Mouse (Mus musculus) frontal cortex, postnatal 10 days (tissue): ENCODE measurements around the gene Cdca7l.
A peak's percentile ranks its signal among the peaks of the same experiment; 100 is the strongest.
"Not testable (repeated sequence)": the region's sequence is repeated elsewhere in the genome, so short reads cannot be mapped to it uniquely, and the experiment has no call there.

Experiments used
- DNase-seq, 2 experiments: peaks; one replicate each; pipeline ENCODE4 v3.0.0; 2022; ENCODE audit warnings: low spot score in 2 of 2, mixed read lengths in 1 of 2

Cdca7l gene

DNA sequence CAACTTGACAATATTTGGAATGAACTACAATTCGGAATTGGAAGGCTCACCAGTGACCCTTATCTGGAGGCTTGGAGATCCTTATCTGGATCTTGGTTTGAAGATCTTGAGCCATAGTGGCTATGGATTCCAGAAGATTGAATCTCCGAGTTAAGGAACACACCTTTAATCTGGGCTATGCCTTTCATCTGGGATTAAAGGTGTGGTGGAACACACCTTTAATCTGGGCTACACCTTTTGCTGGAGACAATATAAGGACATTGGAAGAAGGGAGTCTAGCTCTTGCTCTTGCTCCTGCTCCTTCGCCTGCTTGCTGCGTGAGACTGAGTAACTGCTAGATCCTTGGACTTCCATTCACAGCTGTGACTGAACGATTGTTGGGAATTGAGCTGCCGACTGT, at the start of gene Cdca7l:
TSS of gene Cdca7l (plus strand) at position 301 of the 400 bp plus-strand sequence.
- DNase-seq: not testable (repeated sequence)

DNA sequence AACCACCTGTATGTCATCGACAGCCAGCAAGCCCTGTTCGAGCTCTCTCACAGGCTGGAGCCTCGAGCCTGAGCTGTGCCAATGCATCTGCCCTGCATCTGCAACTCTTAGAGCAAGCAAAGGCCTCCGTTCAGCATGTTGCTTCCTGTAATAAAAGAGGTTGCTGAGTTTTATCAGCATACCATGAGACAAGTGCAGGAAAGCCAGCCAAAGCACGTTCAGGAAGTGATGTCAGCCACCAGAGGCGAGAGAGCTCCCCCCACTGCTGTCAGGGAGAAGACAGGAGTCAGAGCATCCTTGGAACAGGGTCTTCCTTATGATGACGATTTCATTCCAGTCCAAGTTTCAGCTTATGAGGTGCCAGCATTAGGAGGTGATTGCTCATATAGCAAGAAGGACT, 48.1 kb upstream of the Cdca7l start:
- DNase-seq: no peak

GRCm38 (mm10) chr12:117760373-117760772, 43.7 kb upstream of the Cdca7l start:
- DNase-seq: no peak

DNA sequence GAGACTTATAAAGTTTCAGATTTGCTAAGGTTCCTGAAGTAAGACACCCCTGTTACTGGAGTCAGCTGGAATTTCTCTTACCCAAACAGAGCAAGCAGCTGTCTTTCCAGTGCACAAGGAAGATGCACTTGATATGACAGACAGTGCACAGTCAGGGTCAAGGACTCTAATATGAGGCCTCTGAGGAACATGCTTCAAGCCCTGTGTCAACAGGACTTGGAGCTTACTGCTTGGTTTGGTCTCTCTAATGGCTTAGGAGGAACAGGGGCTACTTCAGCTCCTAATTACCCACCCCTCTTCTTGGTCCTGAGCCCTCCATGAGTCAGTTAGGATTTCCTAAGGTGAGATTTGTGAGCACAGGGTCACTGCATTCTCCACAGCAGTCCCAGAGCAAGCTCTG, 43.2 kb upstream of the Cdca7l start:
- no peak for DNase-seq

- DNase-seq: peak; percentile 40 to 46
These were observed 42.4 kb upstream of the Cdca7l start for GRCm38 (mm10) chr12:117761698-117762097.

- DNase-seq: no peak
These were observed 40.8 kb upstream of the Cdca7l start for GRCm38 (mm10) chr12:117763247-117763646.

DNA sequence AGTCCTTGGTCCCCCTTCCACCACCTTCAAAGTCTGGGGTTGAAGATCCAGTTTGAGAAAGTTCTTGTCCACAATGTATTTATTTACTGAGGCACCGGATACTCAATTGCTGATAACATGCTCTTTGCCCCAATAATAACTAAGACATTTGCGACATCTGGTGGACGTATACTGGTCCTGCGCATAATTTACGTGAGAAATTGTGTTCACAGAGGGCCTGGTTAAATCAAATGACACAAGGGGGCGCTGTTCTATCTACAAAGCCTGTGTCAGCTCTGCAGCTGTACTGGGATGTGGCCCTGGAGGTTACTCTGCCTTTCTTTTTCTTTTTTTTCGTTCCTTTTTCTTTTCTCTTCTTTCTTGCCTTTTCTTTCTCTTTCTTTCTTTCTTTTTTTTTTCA, 39.2 kb upstream of the Cdca7l start:
- DNase-seq: peak in 1 of 2 experiments; percentile 69

DNA sequence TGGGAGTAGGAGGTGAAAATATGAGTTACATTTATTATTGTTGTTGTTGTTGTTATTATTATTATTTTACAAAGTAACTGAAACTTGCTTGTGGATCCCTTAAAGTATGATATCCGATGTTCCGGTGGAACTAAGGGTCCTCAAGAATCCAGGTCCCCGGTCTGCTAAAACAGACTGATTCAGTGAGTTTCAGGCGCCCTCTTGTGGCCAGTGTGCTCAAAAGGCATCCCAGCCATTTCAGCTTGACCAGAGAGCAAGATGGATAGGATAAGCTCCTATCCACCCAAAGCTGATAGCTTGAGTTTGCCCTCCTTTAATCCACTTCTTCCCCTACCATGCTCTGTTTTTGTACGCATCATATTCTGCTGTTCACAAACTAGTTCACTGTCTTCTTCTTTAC, 35.0 kb upstream of the Cdca7l start:
- peak in 1 of 2 experiments; percentile 75 for DNase-seq

DNA sequence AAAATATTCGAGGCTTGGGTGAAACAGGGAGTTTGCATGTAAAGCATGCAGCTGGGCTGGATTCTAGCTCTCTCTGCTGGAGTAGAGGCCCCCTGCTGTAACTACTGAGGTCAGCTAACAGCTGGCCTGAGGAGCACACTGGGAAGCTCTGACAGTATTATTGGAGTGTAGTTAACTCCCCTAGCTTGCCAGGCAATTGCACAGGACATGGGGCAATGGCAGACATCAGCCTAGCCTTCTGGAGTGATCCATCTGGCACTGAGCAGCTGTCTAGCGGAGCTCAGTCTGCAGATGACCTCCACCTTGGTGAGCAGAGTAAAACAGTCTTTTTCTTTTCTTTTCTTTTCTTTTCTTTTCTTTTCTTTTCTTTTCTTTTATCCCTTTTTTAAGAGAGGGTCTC, 33.9 kb upstream of the Cdca7l start:
- DNase-seq: no peak

- no peak for DNase-seq
These were observed 32.9 kb upstream of the Cdca7l start for GRCm38 (mm10) chr12:117771156-117771555.

DNA sequence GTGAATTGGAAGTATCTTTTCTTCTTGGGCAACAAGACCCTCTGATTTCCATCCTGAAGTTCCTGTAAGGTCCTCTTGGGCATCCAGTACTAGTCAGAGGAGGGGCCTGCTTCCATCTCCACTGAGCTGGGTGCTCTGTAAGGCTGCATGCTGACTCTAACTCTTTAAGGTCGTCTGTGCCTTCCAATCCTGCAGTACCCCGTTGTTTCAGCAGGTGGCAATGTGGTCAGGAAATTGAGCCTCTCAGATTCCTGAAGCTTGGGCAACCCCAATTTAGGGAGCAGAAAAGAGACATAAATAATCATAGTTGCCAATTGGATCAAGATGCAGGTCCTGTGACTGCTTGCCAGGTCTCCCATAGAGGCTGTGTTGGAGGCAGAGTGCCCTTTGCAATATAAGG, 31.5 kb upstream of the Cdca7l start:
- peak; percentile 44 to 75 for DNase-seq

GRCm38 (mm10) chr12:117776841-117777240, 27.2 kb upstream of the Cdca7l start:
- DNase-seq: no peak

DNA sequence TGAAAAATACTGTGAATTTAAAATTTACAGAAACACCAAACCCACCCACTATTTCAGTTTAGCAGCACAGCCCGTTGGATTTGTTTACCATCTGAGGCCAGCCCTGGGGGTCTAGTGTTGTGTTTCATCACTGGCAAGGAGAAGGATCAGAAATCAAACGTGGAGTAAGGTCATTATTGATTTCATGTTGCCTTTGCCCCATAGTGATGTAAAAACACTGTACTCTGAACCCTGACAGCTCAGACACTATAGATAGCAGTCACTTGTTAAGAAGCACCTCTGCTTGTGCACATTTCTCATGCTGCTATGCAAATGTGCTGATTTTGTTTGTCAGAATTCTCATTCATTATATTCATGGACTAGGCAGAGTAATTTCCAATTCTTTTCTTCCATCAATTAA, 22.7 kb upstream of the Cdca7l start:
- DNase-seq: no peak

DNA sequence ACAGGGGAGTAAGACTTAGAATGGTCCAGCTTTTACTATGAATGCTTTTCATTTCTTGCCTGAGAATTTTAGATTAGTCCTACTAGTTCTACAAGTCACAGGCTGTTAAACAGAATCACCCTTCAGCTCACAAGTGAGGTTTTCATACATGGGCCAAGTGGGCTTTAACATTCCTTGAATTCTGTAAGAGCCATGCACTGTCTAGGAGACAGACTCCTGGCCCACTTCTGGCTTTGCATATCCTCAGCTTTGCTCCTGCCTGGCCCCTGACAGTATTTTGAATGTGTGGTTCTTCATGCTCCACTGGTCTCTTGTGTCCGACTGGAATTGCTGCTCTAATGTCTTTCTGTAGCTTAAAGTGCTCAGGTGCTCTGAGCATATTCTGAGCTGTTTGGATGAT, 20.7 kb upstream of the Cdca7l start:
- DNase-seq: no peak

DNA sequence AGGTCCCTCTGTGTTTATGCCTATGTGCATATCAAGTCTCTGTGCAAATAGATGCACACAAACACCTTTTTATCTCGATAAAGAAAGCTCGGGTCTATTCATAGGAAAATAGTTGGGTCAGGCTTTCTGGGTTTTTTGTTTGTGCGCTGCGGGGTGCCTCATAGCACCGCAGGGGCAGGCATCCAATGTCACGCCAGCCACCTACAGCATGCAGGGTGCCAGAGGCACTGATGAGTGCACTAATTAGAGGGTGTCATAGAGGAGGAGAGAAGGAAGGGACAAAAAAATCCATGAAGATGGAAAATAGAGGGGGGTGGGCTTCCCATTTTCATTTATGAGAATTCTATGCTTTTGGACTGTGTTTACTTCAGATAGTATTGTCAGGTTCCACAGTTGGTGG, 17.5 kb upstream of the Cdca7l start:
- no peak for DNase-seq

- DNase-seq: no peak
These were observed 15.5 kb upstream of the Cdca7l start for GRCm38 (mm10) chr12:117788513-117789011.

DNA sequence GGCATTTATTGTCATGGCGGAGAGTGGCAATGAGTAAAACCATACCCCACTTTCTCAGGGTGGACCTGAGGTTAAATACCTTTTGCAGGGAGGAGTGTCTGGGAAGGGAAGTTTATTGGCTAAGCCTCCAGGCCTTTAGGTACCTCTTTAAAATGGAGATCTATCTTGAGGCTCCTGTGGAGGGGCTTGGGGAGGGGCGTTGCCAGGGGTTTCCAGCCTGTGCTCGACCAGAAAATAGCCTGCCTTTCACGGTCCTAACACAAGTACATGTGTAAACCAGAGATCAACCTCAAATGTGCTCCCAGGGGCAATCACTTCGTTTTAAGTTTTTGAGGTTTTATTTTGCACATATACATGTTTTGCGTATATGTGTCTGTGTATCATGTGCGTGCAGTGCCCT, 15.1 kb upstream of the Cdca7l start:
- no peak for DNase-seq

GRCm38 (mm10) chr12:117795303-117795702, 8.8 kb upstream of the Cdca7l start:
- DNase-seq: no peak

GRCm38 (mm10) chr12:117805576-117805975, 1.5 kb downstream of the Cdca7l start:
- no peak for DNase-seq

GRCm38 (mm10) chr12:117806007-117806451, 1.9 kb downstream of the Cdca7l start:
- no peak for DNase-seq

DNA sequence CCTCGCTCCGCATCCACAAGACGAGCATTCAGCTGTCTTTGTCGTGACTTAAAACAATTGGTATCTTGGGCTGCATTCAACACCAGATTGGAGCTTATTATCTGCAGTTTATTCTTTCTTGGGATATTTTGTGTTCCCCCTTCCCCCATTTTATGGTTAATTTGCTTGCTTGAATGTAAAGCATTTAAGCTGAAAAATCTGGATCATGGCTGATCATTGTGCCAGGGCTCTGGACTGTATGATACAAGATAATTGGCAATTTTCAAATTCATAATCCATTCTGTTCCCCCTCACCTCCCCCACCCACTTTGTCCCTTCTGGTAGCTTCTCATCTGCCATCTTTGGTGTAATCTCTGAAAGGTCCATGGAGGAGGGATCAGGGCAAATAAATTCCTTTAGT, 2.4 kb downstream of the Cdca7l start:
- no peak for DNase-seq

- no peak for DNase-seq
These were observed 3.5 kb downstream of the Cdca7l start for GRCm38 (mm10) chr12:117807637-117808036.

GRCm38 (mm10) chr12:117808355-117809326, 4.6 kb downstream of the Cdca7l start:
- no peak for DNase-seq
